Mouse (Mus musculus) cerebellum, adult 2 months (tissue): ENCODE data around the gene Tas2r137. TPM values are rescaled to one million over a fixed set of nuclear protein-coding genes. Genes with fewer than 3 reads are reported as not detected.

Experiments
- DNase-seq, 2 experiments: peaks; one replicate each; pipeline ENCODE4 v3.0.0; 2021
- H3K27ac ChIP-seq: fragments of 200-500 bp; 2 replicates; pipeline ENCODE4 v1.5.1; 2012; ENCODE audit warnings: low read length, control low read depth, inconsistent platforms; ENCODE audit not compliant: insufficient read depth
- H3K27me3 ChIP-seq: fragments of 200-500 bp; 2 replicates; pipeline ENCODE4 v1.6.1; 2012; ENCODE audit warnings: inconsistent platforms, mild to moderate bottlenecking, low read length, moderate library complexity; ENCODE audit not compliant: control insufficient read depth, insufficient read depth
- H3K4me1 ChIP-seq: fragments of 200-500 bp; 2 replicates; pipeline ENCODE4 v1.6.1; 2011; ENCODE audit warnings: low read length; ENCODE audit not compliant: control insufficient read depth, insufficient read depth
- H3K4me3 ChIP-seq: fragments of 200-500 bp; replicated peaks from 2 replicates; pipeline ENCODE3; 2011; ENCODE audit warnings: mild to moderate bottlenecking, low read depth, low read length, control low read depth; ENCODE audit not compliant: insufficient read depth
- CTCF ChIP-seq: fragments of 200-500 bp; IDR thresholded peaks from 2 replicates; pipeline ENCODE4 v1.5.1; 2011; ENCODE audit warnings: low read depth, mild to moderate bottlenecking, control low read depth, low read length, moderate library complexity, borderline replicate concordance; ENCODE audit not compliant: insufficient read depth
- POLR2A ChIP-seq: fragments of 200-500 bp; IDR thresholded peaks from 2 replicates; pipeline ENCODE4 v1.6.1; 2011; ENCODE audit warnings: low read length, control low read depth, borderline replicate concordance; ENCODE audit not compliant: insufficient read depth
- WGBS: fragments of 180-500 bp; shearing (Covaris S2); methylation state at CpG from one replicate; pipeline ENCODE4 v1.1.7; 2018; 5-methylcytosine and 5-hydroxymethylcytosine counted together
- polyA plus RNA-seq: library from polyadenylated mRNA; depleted of rRNA; stranded (reverse); fragments of >200 nt; gene quantifications from 2 replicates; pipeline ENCODE4 v1.2.3, GENCODE M21; 2012; rRNA removed

Tas2r137 gene
- polyA plus RNA-seq, 1 experiment = not detected

GRCm38 (mm10) chr6:40476132-40476531, 14.9 kb upstream of the Tas2r137 start:
- no peak for DNase-seq
- TF ChIP-seq CTCF = no peak
- H3K27ac ChIP-seq = no peak overlapping the region
- WGBS = 88% methylated on average over 4 of the region's 4 CpGs
- H3K4me1 ChIP-seq = no peaks in the 10 kb centered on the region; the same call in 1 of the 2 replicates
- H3K27me3 ChIP-seq = no peaks in the 10 kb centered on the region
- H3K4me3 ChIP-seq = no peak overlapping the region

- H3K27ac ChIP-seq = no peak overlapping the region
- no peak overlapping the region for H3K4me3 ChIP-seq
- no peaks in the 10 kb centered on the region for H3K4me1 ChIP-seq
- 100% methylated on average over 1 of the region's 1 CpGs for WGBS
- TF ChIP-seq POLR2A (no peak), CTCF (no peak)
- no peaks in the 10 kb centered on the region for H3K27me3 ChIP-seq
- DNase-seq = no peak
Measured at GRCm38 (mm10) chr6:40479705-40480104, 11.3 kb upstream of the Tas2r137 start.

- TF ChIP-seq POLR2A (no peak), CTCF (no peak)
- no peaks in the 10 kb centered on the region for H3K4me1 ChIP-seq
- H3K27ac ChIP-seq = no peak overlapping the region
- no peaks in the 10 kb centered on the region for H3K27me3 ChIP-seq
- no peak for DNase-seq
- WGBS = 87% methylated on average over 5 of the region's 5 CpGs
- H3K4me3 ChIP-seq = no peak overlapping the region
Measured at GRCm38 (mm10) chr6:40482318-40482717, 8.7 kb upstream of the Tas2r137 start.

- Histone ChIP-seq H3K27me3 (no peaks in the 10 kb centered on the region), H3K4me3 (no peak within 1 kb of the TSS), H3K27ac (no peak within 1 kb of the TSS), H3K4me1 (no peaks in the 10 kb centered on the region)
- 93% methylated on average over 3 of the region's 3 CpGs for WGBS
- TF ChIP-seq CTCF = no peak
- no peak for TF ChIP-seq POLR2A
- no peak for DNase-seq
Measured at GRCm38 (mm10) chr6:40493229-40493628, 2.2 kb downstream of the Tas2r137 start, which contains the start of gene Tas2r108. Gene Tas2r108, plus strand, starts transcription at chr6:40493529.

GRCm38 (mm10) chr6:40519408-40519807, 28.4 kb downstream of the Tas2r137 start, which contains the start of gene Prss37:
Gene Prss37, minus strand, starts transcription at chr6:40519508.
- no peaks in the 10 kb centered on the region for H3K4me1 ChIP-seq
- WGBS = 61% methylated on average over 1 of the region's 1 CpGs
- no peak within 1 kb of the TSS for H3K4me3 ChIP-seq
- H3K27me3 ChIP-seq = no peaks in the 10 kb centered on the region
- TF ChIP-seq POLR2A (no peak), CTCF (no peak)
- no peak within 1 kb of the TSS for H3K27ac ChIP-seq
- no peak for DNase-seq

Other genes starting within 250 kb of the Tas2r137 start
- gene Agk, start 166.1 kb upstream of the Tas2r137 start, polyA plus RNA-seq = 34.8 and 40.9 TPM in 2 replicates
- gene E330009J07Rik, start 55.1 kb upstream of the Tas2r137 start, polyA plus RNA-seq = 64.6 and 67.0 TPM in 2 replicates
- 0.28 and 0.41 TPM in 2 replicates for gene Wee2, start 52.1 kb upstream of the Tas2r137 start, polyA plus RNA-seq
- gene Ssbp1, start 19.9 kb upstream of the Tas2r137 start, polyA plus RNA-seq = 44.5 and 47.0 TPM in 2 replicates
- 0.41 and 0.67 TPM in 2 replicates for gene Tas2r108, start 2.3 kb downstream of the Tas2r137 start, polyA plus RNA-seq
- not detected in 2 replicates for gene Prss37, start 28.3 kb downstream of the Tas2r137 start, polyA plus RNA-seq
- not detected in 2 replicates for gene Olfr461, start 63.8 kb downstream of the Tas2r137 start, polyA plus RNA-seq
- gene Olfr460, start 78.3 kb downstream of the Tas2r137 start, polyA plus RNA-seq = 0.16 and 0.23 TPM in 2 replicates
- 0.95 and 1.3 TPM in 2 replicates for gene Clec5a, start 94.6 kb downstream of the Tas2r137 start, polyA plus RNA-seq
- gene Tas2r138, start 122.1 kb downstream of the Tas2r137 start, polyA plus RNA-seq = not detected in 2 replicates
- 0.08 TPM in 2 replicates for gene Mgam, start 137.6 kb downstream of the Tas2r137 start, polyA plus RNA-seq